Mouse (Mus musculus) cerebellum, adult 9-10 months (tissue): ENCODE measurements around the gene Dyrk1a.
A peak's percentile ranks its signal among the peaks of the same experiment; 100 is the strongest.

Experiments used
- DNase-seq: peaks from one replicate; pipeline ENCODE4 v3.0.0; 2022

Dyrk1a gene

GRCm38 (mm10) chr16:94591536-94591935, 21.7 kb downstream of the Dyrk1a start:
- DNase-seq: no peak

GRCm38 (mm10) chr16:94596633-94597032, 26.8 kb downstream of the Dyrk1a start:
- no peak for DNase-seq

GRCm38 (mm10) chr16:94597640-94598039, 27.8 kb downstream of the Dyrk1a start:
- no peak for DNase-seq

- no peak for DNase-seq
These were observed 30.3 kb downstream of the Dyrk1a start for GRCm38 (mm10) chr16:94599977-94600724.

- no peak for DNase-seq
These were observed 31.3 kb downstream of the Dyrk1a start for GRCm38 (mm10) chr16:94601089-94601488.

- DNase-seq: no peak
These were observed 31.7 kb downstream of the Dyrk1a start for GRCm38 (mm10) chr16:94601540-94601953.

- no peak for DNase-seq
These were observed 32.4 kb downstream of the Dyrk1a start for GRCm38 (mm10) chr16:94602188-94602587.

- no peak for DNase-seq
These were observed 32.9 kb downstream of the Dyrk1a start for GRCm38 (mm10) chr16:94602730-94603129.

GRCm38 (mm10) chr16:94606169-94606568, 36.4 kb downstream of the Dyrk1a start:
- DNase-seq: no peak

- no peak for DNase-seq
These were observed 37.7 kb downstream of the Dyrk1a start for GRCm38 (mm10) chr16:94607468-94607867.

- no peak for DNase-seq
These were observed 39.1 kb downstream of the Dyrk1a start for GRCm38 (mm10) chr16:94608706-94609594.

- DNase-seq: no peak
These were observed 42.8 kb downstream of the Dyrk1a start for GRCm38 (mm10) chr16:94612573-94612972.

GRCm38 (mm10) chr16:94617255-94617654, 47.4 kb downstream of the Dyrk1a start:
- DNase-seq: no peak

GRCm38 (mm10) chr16:94618543-94618942, 48.7 kb downstream of the Dyrk1a start:
- DNase-seq: peak; percentile 83

- DNase-seq: no peak
These were observed 49.5 kb downstream of the Dyrk1a start for GRCm38 (mm10) chr16:94619301-94619700.

GRCm38 (mm10) chr16:94624871-94625270, 55.1 kb downstream of the Dyrk1a start:
- peak; percentile 82 for DNase-seq

- DNase-seq: no peak
These were observed 55.8 kb downstream of the Dyrk1a start for GRCm38 (mm10) chr16:94625639-94626038.

- no peak for DNase-seq
These were observed 57.9 kb downstream of the Dyrk1a start for GRCm38 (mm10) chr16:94627736-94628135.

- no peak for DNase-seq
These were observed 59.3 kb downstream of the Dyrk1a start for GRCm38 (mm10) chr16:94628976-94629729.

GRCm38 (mm10) chr16:94631984-94632383, 62.2 kb downstream of the Dyrk1a start:
- peak; percentile 85 for DNase-seq

- no peak for DNase-seq
These were observed 62.7 kb downstream of the Dyrk1a start for GRCm38 (mm10) chr16:94632424-94632963.

GRCm38 (mm10) chr16:94633012-94633411, 63.2 kb downstream of the Dyrk1a start:
- no peak for DNase-seq

GRCm38 (mm10) chr16:94637423-94637822, 67.6 kb downstream of the Dyrk1a start:
- DNase-seq: no peak
